Mouse (Mus musculus): ENCODE results near the gene Hoxa13. TPM values are rescaled to one million over a fixed set of nuclear protein-coding genes. Genes with fewer than 3 reads are reported as not detected.

The Hoxa13 gene
- polyA plus RNA-seq, 1 experiment from 2014 or later: 12.4 TPM

GRCm38 (mm10) chr6:52270494-52271480 lies 10.1 kb upstream of the Hoxa13 start:
- POLR2A ChIA-PET: interaction anchor here (0.5 to 1.0 kb wide), 4 partner anchors 9 to 442 kb away, joined by 3 to 4 read pairs (median 3); partner anchors contain the start of gene Tax1bp1
- in situ Hi-C loops (cut with MboI; ENCODE audit: low pct_unique_long_range_greater_than_20kb): loop anchor here (5.0 kb wide), 1 partner anchor 307 kb away; no protein-coding TSS in a partner anchor
- ATAC-seq (peak; percentile 60), DNase-seq (ENCODE audit: low read depth, low spot score) (no peak)
- H3K27me3 ChIP-seq: peaks cover 11% of the 10 kb centered on the region
- TF ChIP-seq CTCF (IDR thresholded peaks at IDR 0.05): peak; percentile 88
- CTCF ChIA-PET: interaction anchor here (0.7 to 2.3 kb wide), 5 partner anchors 13 to 454 kb away, joined by 3 to 6 read pairs (median 5); no protein-coding TSS in a partner anchor

- no peak for ATAC-seq
- peaks cover 11% of the 10 kb centered on the region for H3K27me3 ChIP-seq
- POLR2A ChIA-PET: no interaction called here
- no peak for DNase-seq (ENCODE audit: low read depth, low spot score)
- in situ Hi-C loops (cut with MboI; ENCODE audit: low pct_unique_long_range_greater_than_20kb): no loop called here
- CTCF ChIA-PET: no interaction called here
- TF ChIP-seq CTCF (IDR thresholded peaks at IDR 0.05): no peak
Measured at GRCm38 (mm10) chr6:52268756-52269155, 8.1 kb upstream of the Hoxa13 start.

GRCm38 (mm10) chr6:52268341-52268740 lies 7.7 kb upstream of the Hoxa13 start:
- TF ChIP-seq CTCF (IDR thresholded peaks at IDR 0.05): no peak
- DNase-seq (ENCODE audit: low read depth, low spot score) (no peak), ATAC-seq (no peak)
- in situ Hi-C loops (cut with MboI; ENCODE audit: low pct_unique_long_range_greater_than_20kb): no loop called here
- POLR2A ChIA-PET: no interaction called here
- CTCF ChIA-PET: no interaction called here
- H3K27me3 ChIP-seq: peaks cover 11% of the 10 kb centered on the region

- ChIA-PET POLR2A (no interaction called here), CTCF (no interaction called here)
- ATAC-seq: no peak
- no peak for TF ChIP-seq CTCF (IDR thresholded peaks at IDR 0.05)
- in situ Hi-C loops (cut with MboI; ENCODE audit: low pct_unique_long_range_greater_than_20kb): no loop called here
- no peak for DNase-seq (ENCODE audit: low read depth, low spot score)
- peaks cover 11% of the 10 kb centered on the region for H3K27me3 ChIP-seq
Measured at GRCm38 (mm10) chr6:52267691-52268090, 7.0 kb upstream of the Hoxa13 start.

- no peak for ATAC-seq
- no peak for TF ChIP-seq CTCF (IDR thresholded peaks at IDR 0.05)
- in situ Hi-C loops (cut with MboI; ENCODE audit: low pct_unique_long_range_greater_than_20kb): no loop called here
- CTCF ChIA-PET: interaction anchor here (0.7 kb wide), 1 partner anchor 10 kb away, joined by 4 read pairs; no protein-coding TSS in a partner anchor
- H3K27me3 ChIP-seq: peaks cover 11% of the 10 kb centered on the region
- no peak for DNase-seq (ENCODE audit: low read depth, low spot score)
- POLR2A ChIA-PET: no interaction called here
Measured at GRCm38 (mm10) chr6:52267221-52267620, 6.5 kb upstream of the Hoxa13 start.

GRCm38 (mm10) chr6:52266666-52266985 lies 5.9 kb upstream of the Hoxa13 start:
- ChIA-PET POLR2A (no interaction called here), CTCF (interaction anchor here (0.7 kb wide), 1 partner anchor 9 kb away, joined by 4 read pairs; no protein-coding TSS in a partner anchor)
- in situ Hi-C loops (cut with MboI; ENCODE audit: low pct_unique_long_range_greater_than_20kb): no loop called here
- TF ChIP-seq CTCF (IDR thresholded peaks at IDR 0.05): no peak
- peaks cover 11% of the 10 kb centered on the region for H3K27me3 ChIP-seq
- DNase-seq (ENCODE audit: low read depth, low spot score) (no peak), ATAC-seq (no peak)

- DNase-seq (ENCODE audit: low read depth, low spot score) (no peak), ATAC-seq (no peak)
Measured at GRCm38 (mm10) chr6:52265913-52266665, 5.4 kb upstream of the Hoxa13 start.

GRCm38 (mm10) chr6:52265306-52265912 lies 4.7 kb upstream of the Hoxa13 start:
- CTCF ChIA-PET: no interaction called here
- H3K27me3 ChIP-seq: peaks cover 11% of the 10 kb centered on the region
- no peak for ATAC-seq
- POLR2A ChIA-PET: no interaction called here
- in situ Hi-C loops (cut with MboI; ENCODE audit: low pct_unique_long_range_greater_than_20kb): no loop called here
- DNase-seq (ENCODE audit: low read depth, low spot score): no peak
- no peak for TF ChIP-seq CTCF (IDR thresholded peaks at IDR 0.05)

More at GRCm38 (mm10) chr6:52265913-52266665, 5.4 kb upstream of the Hoxa13 start:
- POLR2A ChIA-PET: no interaction called here
- peaks cover 11% of the 10 kb centered on the region for H3K27me3 ChIP-seq
- in situ Hi-C loops (cut with MboI; ENCODE audit: low pct_unique_long_range_greater_than_20kb): no loop called here
- CTCF ChIA-PET: no interaction called here
- TF ChIP-seq CTCF (IDR thresholded peaks at IDR 0.05): no peak

- ChIA-PET POLR2A (no interaction called here), CTCF (interaction anchor here (1.0 to 1.4 kb wide), 2 partner anchors 18 to 336 kb away, joined by 3 to 4 read pairs; no protein-coding TSS in a partner anchor)
- ATAC-seq (no peak), DNase-seq (ENCODE audit: low read depth, low spot score) (no peak)
- in situ Hi-C loops (cut with MboI; ENCODE audit: low pct_unique_long_range_greater_than_20kb): no loop called here
- no peak for TF ChIP-seq CTCF (IDR thresholded peaks at IDR 0.05)
- peaks cover 11% of the 10 kb centered on the region for H3K27me3 ChIP-seq
Measured at GRCm38 (mm10) chr6:52264106-52264790, 3.6 kb upstream of the Hoxa13 start.

GRCm38 (mm10) chr6:52263321-52263585 lies 2.6 kb upstream of the Hoxa13 start:
- TF ChIP-seq CTCF (IDR thresholded peaks at IDR 0.05): no peak
- H3K27me3 ChIP-seq: peaks cover 11% of the 10 kb centered on the region
- POLR2A ChIA-PET: no interaction called here
- DNase-seq (ENCODE audit: low read depth, low spot score): no peak
- in situ Hi-C loops (cut with MboI; ENCODE audit: low pct_unique_long_range_greater_than_20kb): no loop called here
- CTCF ChIA-PET: interaction anchor here (1.0 to 1.4 kb wide), 2 partner anchors 19 to 337 kb away, joined by 3 to 4 read pairs; no protein-coding TSS in a partner anchor
- no peak for ATAC-seq
